Mouse (Mus musculus) T-cell, adult 2 months (primary cell): Measurements from ENCODE around the gene Gse1.

Source experiments
- DNase-seq: peaks from one replicate; pipeline ENCODE4 v3.0.0; 2022; ENCODE audit warnings: low spot score

Gene Gse1

GRCm38 (mm10) chr8:120517666-120518410 is 289.6 kb downstream of the Gse1 start:
- DNase-seq = no peak

GRCm38 (mm10) chr8:120518736-120519534 is 290.7 kb downstream of the Gse1 start:
- DNase-seq = no peak

GRCm38 (mm10) chr8:120520287-120520686 is 292.0 kb downstream of the Gse1 start:
- no peak for DNase-seq

GRCm38 (mm10) chr8:120520707-120521590 is 292.7 kb downstream of the Gse1 start:
- no peak for DNase-seq

GRCm38 (mm10) chr8:120521591-120521965 is 293.3 kb downstream of the Gse1 start:
- no peak for DNase-seq

GRCm38 (mm10) chr8:120523641-120524040 is 295.4 kb downstream of the Gse1 start:
- no peak for DNase-seq

GRCm38 (mm10) chr8:120525135-120525534 is 296.9 kb downstream of the Gse1 start:
- DNase-seq = no peak

GRCm38 (mm10) chr8:120525832-120526231 is 297.6 kb downstream of the Gse1 start:
- no peak for DNase-seq

GRCm38 (mm10) chr8:120526577-120526976 is 298.3 kb downstream of the Gse1 start:
- DNase-seq = no peak

GRCm38 (mm10) chr8:120528332-120528731 is 300.1 kb downstream of the Gse1 start:
- no peak for DNase-seq

GRCm38 (mm10) chr8:120529226-120529625 is 301.0 kb downstream of the Gse1 start:
- no peak for DNase-seq

- DNase-seq = no peak
These were observed 302.8 kb downstream of the Gse1 start for GRCm38 (mm10) chr8:120530954-120531656.

GRCm38 (mm10) chr8:120531775-120532516 is 303.7 kb downstream of the Gse1 start:
- DNase-seq = no peak

GRCm38 (mm10) chr8:120532517-120533215 is 304.4 kb downstream of the Gse1 start:
- peak; percentile 35 for DNase-seq

- DNase-seq = no peak
These were observed 305.1 kb downstream of the Gse1 start for GRCm38 (mm10) chr8:120533380-120533779.

- no peak for DNase-seq
These were observed 305.8 kb downstream of the Gse1 start for GRCm38 (mm10) chr8:120534080-120534479.

GRCm38 (mm10) chr8:120534504-120535368 is 306.5 kb downstream of the Gse1 start:
- DNase-seq = peak; percentile 69

GRCm38 (mm10) chr8:120535452-120536305 is 307.4 kb downstream of the Gse1 start:
- peak; percentile 18 for DNase-seq
